Mouse (Mus musculus) neural tube, embryonic 11.5 days (tissue): ENCODE data around the gene Plaur. TPM values are rescaled to one million over a fixed set of nuclear protein-coding genes. Genes with fewer than 3 reads are reported as not detected.

ENCODE experiments used
- ATAC-seq: fragments of 200-750 bp; cut with Nextera tagmentation; 2 replicates; pipeline ENCODE4 v1.8.0; 2017; ENCODE audit warnings: moderate number of reproducible peaks, mild to moderate bottlenecking, moderate TSS enrichment, moderate library complexity; ENCODE audit not compliant: insufficient read depth, low FRiP score, low TSS enrichment
- DNase-seq: peaks from one replicate; pipeline ENCODE4 v3.0.0-alpha.2; 2015; ENCODE audit warnings: low spot score
- H3K27ac ChIP-seq: fragments of 300-500 bp; sonication (generic); 2 replicates; pipeline ENCODE4 v1.5.1; 2014; ENCODE audit warnings: low read depth, mild to moderate bottlenecking, low read length
- H3K27me3 ChIP-seq: fragments of 300-500 bp; sonication (generic); 2 replicates; pipeline ENCODE4 v1.6.1; 2014; ENCODE audit warnings: mild to moderate bottlenecking, low read length, mixed read lengths; ENCODE audit not compliant: control insufficient read depth, insufficient read depth
- H3K36me3 ChIP-seq: fragments of 300-500 bp; sonication (generic); 2 replicates; pipeline ENCODE4 v1.6.1; 2014; ENCODE audit warnings: mild to moderate bottlenecking, low read length, moderate library complexity, mixed read lengths; ENCODE audit not compliant: control insufficient read depth, insufficient read depth
- H3K4me1 ChIP-seq: fragments of 300-500 bp; sonication (generic); 2 replicates; pipeline ENCODE4 v1.6.1; 2014; ENCODE audit warnings: low read length, mixed read lengths; ENCODE audit not compliant: control insufficient read depth, insufficient read depth
- H3K4me2 ChIP-seq: fragments of 300-500 bp; sonication (generic); 2 replicates; pipeline ENCODE4 v1.6.1; 2014; ENCODE audit warnings: low read depth, mild to moderate bottlenecking, moderate library complexity
- H3K4me3 ChIP-seq: fragments of 300-500 bp; sonication (generic); 2 replicates; pipeline ENCODE4 v1.5.1; 2014; ENCODE audit warnings: low read depth, low read length
- H3K9ac ChIP-seq: fragments of 300-500 bp; sonication (generic); 2 replicates; pipeline ENCODE4 v1.6.1; 2014; ENCODE audit warnings: mild to moderate bottlenecking, low read length
- H3K9me3 ChIP-seq: fragments of 300-500 bp; sonication (generic); 2 replicates; pipeline ENCODE4 v1.6.1; 2016; ENCODE audit warnings: low read length; ENCODE audit not compliant: control insufficient read depth
- WGBS: fragments of 180-500 bp; shearing (Covaris S2); extraction: QIAGEN DNeasy Blood & Tissue Kit; methylation state at CpG from one replicate; pipeline ENCODE4 v1.1.7; 2014; 5-methylcytosine and 5-hydroxymethylcytosine counted together
- polyA plus RNA-seq: library from polyadenylated mRNA; unstranded; fragments of >200 nt; fragmentation: Nextera tagmentation; extraction: Ambion mirVana; gene quantifications from 2 replicates; pipeline ENCODE4 v1.2.1, GENCODE M21; 2014

Plaur gene
- polyA plus RNA-seq, 1 experiment from 2014 or later: 1.5 TPM

DNA sequence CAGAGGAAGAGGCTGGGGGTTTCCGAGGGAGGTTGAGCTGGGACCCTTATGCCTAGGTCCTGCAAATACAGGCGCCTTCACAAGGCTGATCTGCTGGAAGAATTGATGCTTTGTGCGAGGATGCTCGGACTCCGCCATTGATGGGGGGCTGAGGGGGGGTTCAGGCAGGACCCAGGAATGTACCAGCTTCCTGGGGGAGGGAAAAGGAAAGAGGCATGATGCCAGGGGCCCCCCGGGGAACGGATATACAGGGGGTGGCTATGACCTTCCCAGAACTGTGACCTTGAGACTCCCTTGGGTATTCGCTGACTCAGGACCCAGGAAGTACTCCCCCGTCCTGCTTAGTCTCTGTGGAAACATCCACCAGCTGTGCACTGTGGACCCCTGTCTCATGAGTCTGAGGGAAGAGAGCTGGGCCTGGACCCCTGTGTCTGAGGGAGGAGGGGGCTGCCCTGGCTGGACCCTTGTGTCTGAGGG, 24.4 kb downstream of the Plaur start:
- Histone ChIP-seq H3K4me3 (no peak overlapping the region), H3K27ac (peak overlapping the region; percentile 60; the same call in 1 of the 2 replicates), H3K4me1 (peaks cover 19% of the 10 kb centered on the region), H3K9me3 (no peaks in the 10 kb centered on the region), H3K27me3 (no peaks in the 10 kb centered on the region), H3K36me3 (0 out of 2 replicates have a peak, but pooled peaks cover under 1% of the 10 kb centered on the region), H3K9ac (peak overlapping the region; percentile 19), H3K4me2 (peak overlapping the region; percentile 15; the same call in 1 of the 2 replicates)
- ATAC-seq (peak; percentile 52), DNase-seq (peak; percentile 63)
- WGBS: 56% methylated on average over 9 of the region's 9 CpGs

DNA sequence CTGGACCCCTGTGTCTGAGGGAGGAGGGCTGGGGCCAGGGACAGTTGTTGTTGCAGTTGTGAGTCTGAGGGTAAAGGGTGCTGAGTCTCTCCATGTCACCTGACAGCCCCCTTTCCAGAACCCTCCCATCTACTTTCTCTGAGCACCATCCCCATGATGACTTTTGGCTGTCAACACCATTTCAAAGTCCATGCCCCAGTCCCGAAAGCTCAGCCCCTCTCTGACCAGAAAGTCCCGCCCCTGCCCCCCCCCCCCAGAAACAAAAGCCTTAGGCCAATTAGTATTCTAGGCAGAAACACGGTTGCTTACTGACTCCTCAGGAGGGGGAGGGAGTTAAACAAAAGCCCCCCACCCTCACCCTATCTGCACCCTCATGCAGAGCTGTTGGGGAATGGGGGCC, 25.1 kb downstream of the Plaur start:
- H3K9me3 ChIP-seq: no peaks in the 10 kb centered on the region
- no peak for ATAC-seq
- H3K4me3 ChIP-seq: no peak overlapping the region
- no peaks in the 10 kb centered on the region for H3K27me3 ChIP-seq
- H3K4me1 ChIP-seq: peaks cover 19% of the 10 kb centered on the region
- H3K36me3 ChIP-seq: 0 out of 2 replicates have a peak, but pooled peaks cover 2% of the 10 kb centered on the region
- no peak overlapping the region for H3K27ac ChIP-seq
- H3K4me2 ChIP-seq: no peak overlapping the region
- DNase-seq: no peak
- WGBS: 55% methylated on average over 3 of the region's 3 CpGs
- H3K9ac ChIP-seq: no peak overlapping the region

DNA sequence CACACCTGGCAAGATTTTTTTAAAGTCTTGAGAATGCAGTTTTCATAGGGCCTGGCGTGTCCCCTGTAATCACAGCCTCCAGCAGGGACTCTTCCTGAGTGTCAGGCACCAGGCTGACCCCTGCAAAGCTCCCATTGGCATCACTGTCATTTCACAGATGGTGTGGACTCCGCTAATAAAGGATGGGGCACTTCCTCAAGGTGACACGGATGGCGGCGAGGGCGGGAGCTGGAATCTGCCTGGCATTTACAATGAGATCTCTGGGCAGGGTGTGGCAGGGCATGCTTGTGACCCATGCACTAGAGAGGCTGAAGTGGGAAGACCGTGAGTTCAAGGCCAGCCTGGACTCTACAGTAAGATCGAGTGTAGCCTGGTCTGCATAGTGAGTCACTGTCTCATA, 26.0 kb downstream of the Plaur start:
- Histone ChIP-seq H3K36me3 (0 out of 2 replicates have a peak, but pooled peaks cover 2% of the 10 kb centered on the region), H3K9me3 (no peaks in the 10 kb centered on the region), H3K27ac (no peak overlapping the region), H3K4me2 (no peak overlapping the region), H3K4me3 (no peak overlapping the region), H3K9ac (no peak overlapping the region), H3K27me3 (no peaks in the 10 kb centered on the region), H3K4me1 (peaks cover 15% of the 10 kb centered on the region)
- ATAC-seq (no peak), DNase-seq (no peak)
- 89% methylated on average over 8 of the region's 8 CpGs for WGBS

DNA sequence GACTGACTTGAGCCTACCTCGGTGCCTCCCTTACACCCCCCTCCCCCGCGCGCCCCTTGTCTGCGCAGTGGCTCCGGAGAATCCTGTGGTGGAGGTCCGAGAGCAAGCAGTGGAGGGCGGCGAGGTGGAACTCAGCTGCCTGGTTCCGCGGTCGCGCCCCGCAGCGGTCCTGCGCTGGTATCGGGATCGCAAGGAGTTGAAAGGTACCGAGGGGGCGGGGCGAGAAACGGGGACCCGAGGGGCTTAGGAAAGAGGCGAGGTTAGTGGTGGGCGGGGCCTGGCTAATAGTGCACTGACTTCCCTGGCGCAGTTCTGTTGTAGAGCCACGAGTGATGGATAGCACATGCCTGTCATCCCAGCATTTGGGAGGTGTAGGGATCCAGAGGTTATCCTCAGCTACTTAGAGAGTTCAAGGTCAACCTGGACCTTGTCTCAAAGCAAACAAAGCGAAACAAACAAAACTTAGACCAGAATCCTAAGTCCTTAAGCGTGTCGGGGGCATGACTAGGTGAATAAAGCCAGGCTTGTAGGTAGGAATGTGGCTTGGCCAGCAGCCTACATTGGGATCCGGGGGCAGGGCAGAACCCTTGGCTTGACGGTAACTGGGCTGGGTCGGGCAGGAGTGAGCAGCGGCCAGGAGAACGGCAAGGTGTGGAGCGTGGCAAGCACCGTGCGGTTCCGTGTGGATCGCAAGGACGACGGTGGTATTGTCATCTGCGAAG, 37.7 kb downstream of the Plaur start:
- Histone ChIP-seq H3K27me3 (peaks cover 19% of the 10 kb centered on the region), H3K36me3 (peaks cover 6% of the 10 kb centered on the region), H3K9me3 (no peaks in the 10 kb centered on the region), H3K4me3 (peak overlapping the region; percentile 10; the same call in 1 of the 2 replicates), H3K27ac (no peak overlapping the region), H3K4me2 (peak overlapping the region; percentile 24), H3K9ac (no peak overlapping the region), H3K4me1 (peaks cover 4% of the 10 kb centered on the region; the same call in 1 of the 2 replicates)
- DNase-seq (no peak), ATAC-seq (peak; percentile 19; the same call in 1 of the 2 replicates)
- 13% methylated on average over 43 of the region's 43 CpGs for WGBS

DNA sequence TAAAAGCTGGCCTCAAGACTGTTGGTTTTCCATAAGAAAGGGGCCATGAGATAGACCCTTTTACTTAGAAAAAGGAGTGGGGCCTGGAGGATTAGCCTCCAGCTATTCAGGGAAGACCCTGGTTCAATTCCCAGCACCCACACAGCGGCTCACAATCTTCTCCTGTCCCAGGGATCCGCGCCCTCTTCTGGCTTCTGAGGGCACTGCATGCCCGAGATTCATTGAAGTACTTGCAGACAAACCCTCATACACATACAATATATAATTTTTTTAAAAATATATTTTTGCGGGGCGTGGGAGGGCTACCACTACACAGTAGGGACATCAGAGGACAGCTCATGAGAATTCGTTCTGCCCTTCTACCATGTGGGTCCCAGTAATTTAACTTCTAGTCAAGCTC, 38.6 kb downstream of the Plaur start:
- Histone ChIP-seq H3K9ac (no peak overlapping the region), H3K36me3 (peaks cover 6% of the 10 kb centered on the region), H3K9me3 (no peaks in the 10 kb centered on the region), H3K4me1 (peaks cover 10% of the 10 kb centered on the region), H3K27ac (no peak overlapping the region), H3K27me3 (peaks cover 19% of the 10 kb centered on the region), H3K4me3 (no peak overlapping the region), H3K4me2 (no peak overlapping the region)
- 37% methylated on average over 7 of the region's 7 CpGs for WGBS
- DNase-seq (peak; percentile 49), ATAC-seq (no peak)

DNA sequence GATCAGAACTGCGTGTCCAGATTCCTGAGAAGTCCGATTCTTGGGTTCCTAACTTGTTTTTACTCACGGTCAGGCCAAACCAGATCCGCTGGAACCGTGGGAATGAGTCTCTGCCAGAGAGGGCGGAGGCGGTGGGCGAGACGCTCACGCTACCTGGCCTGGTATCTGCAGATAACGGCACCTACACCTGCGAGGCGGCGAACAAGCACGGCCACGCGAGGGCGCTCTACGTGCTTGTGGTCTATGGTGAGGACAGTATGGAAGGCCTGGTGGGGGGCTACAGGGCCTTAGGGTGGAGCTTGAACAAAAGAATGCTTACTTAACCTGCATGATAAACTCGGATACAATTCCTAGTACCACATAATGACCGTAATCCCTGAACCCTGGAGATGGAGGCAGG, 39.2 kb downstream of the Plaur start:
- ATAC-seq (no peak), DNase-seq (no peak)
- peaks cover 6% of the 10 kb centered on the region for H3K36me3 ChIP-seq
- WGBS: 53% methylated on average over 21 of the region's 21 CpGs
- H3K4me1 ChIP-seq: peaks cover 13% of the 10 kb centered on the region
- no peak overlapping the region for H3K4me2 ChIP-seq
- H3K9ac ChIP-seq: no peak overlapping the region
- H3K27me3 ChIP-seq: peaks cover 19% of the 10 kb centered on the region
- H3K9me3 ChIP-seq: no peaks in the 10 kb centered on the region
- no peak overlapping the region for H3K27ac ChIP-seq
- H3K4me3 ChIP-seq: no peak overlapping the region

DNA sequence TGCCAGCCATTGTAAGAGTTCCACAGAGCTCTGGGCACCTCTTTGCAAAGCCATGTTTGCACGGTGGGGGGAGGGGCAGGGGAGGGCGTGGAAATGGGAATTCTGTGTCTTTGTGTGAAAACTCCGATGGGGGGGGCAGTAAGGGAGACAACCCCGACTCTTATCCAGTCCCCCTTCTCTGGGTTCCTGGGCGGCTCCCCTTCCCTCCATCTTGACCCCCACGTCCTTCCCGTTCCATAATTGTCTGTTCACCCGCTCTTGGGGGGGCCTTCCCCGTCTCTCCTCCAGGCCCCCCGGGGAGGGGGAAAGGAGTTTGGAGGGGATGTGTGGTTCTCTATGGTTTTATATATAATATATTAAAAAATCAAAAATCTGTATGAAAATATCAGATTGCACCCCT, 41.7 kb downstream of the Plaur start:
- H3K27me3 ChIP-seq: peaks cover 11% of the 10 kb centered on the region
- no peak overlapping the region for H3K27ac ChIP-seq
- no peak overlapping the region for H3K4me3 ChIP-seq
- no peak overlapping the region for H3K9ac ChIP-seq
- peaks cover 19% of the 10 kb centered on the region for H3K4me1 ChIP-seq
- H3K9me3 ChIP-seq: no peaks in the 10 kb centered on the region
- no peak for DNase-seq
- peaks cover 6% of the 10 kb centered on the region for H3K36me3 ChIP-seq
- 22% methylated on average over 10 of the region's 10 CpGs for WGBS
- ATAC-seq: no peak
- H3K4me2 ChIP-seq: no peak overlapping the region

DNA sequence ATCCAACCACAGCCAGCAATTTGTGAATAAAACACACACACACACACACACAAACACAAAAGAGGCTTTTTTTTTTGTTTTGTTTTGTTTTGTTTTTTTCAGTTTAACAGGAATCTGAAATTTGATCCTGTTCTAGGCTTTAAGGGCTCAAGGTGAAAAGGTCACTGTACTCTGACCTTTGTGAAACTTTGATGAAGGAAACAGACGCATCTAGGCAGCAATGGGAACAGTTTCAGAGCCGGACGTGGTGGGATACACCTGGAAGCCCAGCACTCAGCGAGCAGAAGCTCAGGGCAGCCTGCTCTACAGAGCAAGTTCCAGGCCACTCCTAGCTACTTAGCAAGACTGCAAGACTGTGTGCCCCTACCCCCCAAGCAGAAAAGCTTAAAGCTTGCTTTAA, 42.6 kb downstream of the Plaur start:
- Histone ChIP-seq H3K4me2 (no peak overlapping the region), H3K9me3 (no peaks in the 10 kb centered on the region), H3K4me1 (peaks cover 19% of the 10 kb centered on the region), H3K9ac (no peak overlapping the region), H3K4me3 (no peak overlapping the region), H3K27ac (no peak overlapping the region), H3K27me3 (peaks cover 4% of the 10 kb centered on the region; the same call in 1 of the 2 replicates), H3K36me3 (peaks cover 6% of the 10 kb centered on the region)
- DNase-seq (no peak), ATAC-seq (no peak)
- 8% methylated on average over 4 of the region's 4 CpGs for WGBS
